In genomic region chr10:97536921-97537320, GRCm38 (mm10) we compare ENCODE assay signal across 13 mouse cellular contexts. TPM values are rescaled to one million over a fixed set of nuclear protein-coding genes. Genes with fewer than 3 reads are reported as not detected.
DNase-seq lines count a peak whose midpoint lies in the region; ATAC-seq and TF ChIP-seq lines count a peak whose summit lies in the region.
"Had no signal": no experiment of that assay in that cellular context is flagged by ENCODE, and none has a peak within 500 bp of the region (broad histone marks: within the 10 kb centered on the region; RNA-seq: fewer than 3 reads in every experiment).

No protein-coding gene starts in this region.

- TF ChIP-seq CTCF in kidney, postnatal 0 days (IDR thresholded peaks at IDR 0.05; ENCODE audit: low read depth): no peak

- peak; percentile 27 for DNase-seq in embryo, embryonic 10 days (ENCODE audit: low spot score)
- no peak for DNase-seq in embryo, embryonic 9.5 days (ENCODE audit: extremely low spot score)
- peak; percentile 10 for DNase-seq in kidney, postnatal 0 days (ENCODE audit: low spot score)
- DNase-seq in kidney, postnatal 10 days: no peak
- DNase-seq in heart, postnatal 10 days: peak; percentile 34 to 41
- DNase-seq in cerebellum, adult 18-20 months: no peak
- no peak for DNase-seq in layer of hippocampus, postnatal 25 days (ENCODE audit: extremely low spot score in 1 of 2, low spot score in 1 of 2)
- DNase-seq: cerebellum, adult 9-11 months had no signal

- H3K79me2 ChIP-seq in myocyte (ENCODE audit: control insufficient read depth, insufficient read depth): no peaks in the 10 kb centered on the region

- no peaks in the 10 kb centered on the region for H3K9me3 ChIP-seq in kidney, postnatal 0 days (replicated peaks; ENCODE audit: low read length)
- H3K9me3 ChIP-seq: forebrain, embryonic 10.5 days; hindbrain, embryonic 13.5 days; kidney, embryonic 15.5 days had no signal

- H3K27ac ChIP-seq in kidney, postnatal 0 days: no peak overlapping the region
- H3K27ac ChIP-seq: forebrain, embryonic 10.5 days; hindbrain, embryonic 13.5 days; kidney, embryonic 15.5 days had no signal

- no peaks in the 10 kb centered on the region for H3K36me3 ChIP-seq in kidney, postnatal 0 days (ENCODE audit: insufficient read depth, low read length)
- H3K36me3 ChIP-seq in myocyte (ENCODE audit: control insufficient read depth, insufficient read depth): no peaks in the 10 kb centered on the region
- H3K36me3 ChIP-seq: forebrain, embryonic 10.5 days; hindbrain, embryonic 13.5 days; kidney, embryonic 15.5 days had no signal

- no peaks in the 10 kb centered on the region for H3K27me3 ChIP-seq in kidney, postnatal 0 days (ENCODE audit: insufficient read depth, low read length)
- no peaks in the 10 kb centered on the region for H3K27me3 ChIP-seq in myocyte (ENCODE audit: control insufficient read depth, insufficient read depth, insufficient read length)
- H3K27me3 ChIP-seq: hindbrain, embryonic 13.5 days; kidney, embryonic 15.5 days; megakaryocyte, embryonic 14.5 days had no signal

- no peak overlapping the region for H3ac ChIP-seq in myocyte (ENCODE audit: control insufficient read depth, insufficient read length)

- no peak for ATAC-seq in kidney, postnatal 0 days (replicated peaks; ENCODE audit: low FRiP score, low read depth)

- intact Hi-C loops in heart, postnatal 10 days (cut with DNase I): no loop called here

- 41% methylated on average over 2 of the region's 2 CpGs for WGBS in kidney, postnatal 0 days

- H3K4me2 ChIP-seq in kidney, postnatal 0 days (ENCODE audit: low read length): no peak overlapping the region
- peak overlapping the region; percentile 57 for H3K4me2 ChIP-seq in myocyte (ENCODE audit: low read depth)
- H3K4me2 ChIP-seq: hindbrain, embryonic 13.5 days; kidney, embryonic 15.5 days had no signal

- no peak overlapping the region for H3K9ac ChIP-seq in kidney, postnatal 0 days (ENCODE audit: low read depth, low read length)
- H3K9ac ChIP-seq: hindbrain, embryonic 13.5 days; kidney, embryonic 15.5 days had no signal

- TF ChIP-seq POLR2A in myocyte (IDR thresholded peaks at IDR 0.05; ENCODE audit: insufficient read length, low read depth): no peak

- no peaks in the 10 kb centered on the region for H3K4me1 ChIP-seq in kidney, postnatal 0 days (replicated peaks; ENCODE audit: insufficient read depth, low read length)
- H3K4me1 ChIP-seq: forebrain, embryonic 10.5 days; hindbrain, embryonic 13.5 days; kidney, embryonic 15.5 days; megakaryocyte, embryonic 14.5 days had no signal

- H3K4me3 ChIP-seq in kidney, postnatal 0 days (replicated peaks; ENCODE audit: low read depth, low read length): no peak overlapping the region
- no peak overlapping the region for H3K4me3 ChIP-seq in myocyte
- H3K4me3 ChIP-seq: forebrain, embryonic 10.5 days; hindbrain, embryonic 13.5 days; kidney, embryonic 15.5 days; megakaryocyte, embryonic 14.5 days had no signal

TF ChIP-seq in myocyte, 11 proteins besides CTCF, POLR2A, EP300 and RAD21:
- TF ChIP-seq CEBPB (IDR thresholded peaks at IDR 0.05; ENCODE audit: insufficient read depth, poor library complexity, severe bottlenecking) (peak; percentile 85), E2F4 (IDR thresholded peaks at IDR 0.05; ENCODE audit: insufficient read depth) (no peak)

RNA-seq across cellular contexts. Expression of gene Lum, which starts 28.0 kb away (rescaled TPM):
- polyA plus RNA-seq in kidney, postnatal 0 days (2015; fragmentation: Nextera tagmentation; extraction: Ambion mirVana): 19.8 and 21.6 TPM in 2 replicates
- total RNA-seq in heart, postnatal 10 days (2021): 100 to 1,000 TPM; 137 to 148 TPM
- not detected for polyA plus RNA-seq in myocyte (2012; fragmentation: generic; extraction: Trizol)
- total RNA-seq in layer of hippocampus, postnatal 25 days (2021): 1 to 10 TPM; 2.0 to 2.9 TPM

RNA-seq across cellular contexts. Expression of gene Dcn, which starts 57.5 kb away (rescaled TPM):
- 186 and 199 TPM in 2 replicates for polyA plus RNA-seq in kidney, postnatal 0 days (2015; fragmentation: Nextera tagmentation; extraction: Ambion mirVana)
- 100 to 1,000 TPM; 496 to 539 TPM for total RNA-seq in heart, postnatal 10 days (2021)
- polyA plus RNA-seq in myocyte (2012; fragmentation: generic; extraction: Trizol): 13.8 TPM
- 10 to 100 TPM; 26.2 to 61.2 TPM for total RNA-seq in layer of hippocampus, postnatal 25 days (2021)

Comparison
In these comparisons a context has a peak if more than half of its experiments do, and no peak if none do; other contexts are left out.
1. DNase-seq: peak in embryo, embryonic 10 days (single experiment), kidney, postnatal 0 days (single experiment) and heart, postnatal 10 days (2 of 2); none in embryo, embryonic 9.5 days (single experiment), kidney, postnatal 10 days (single experiment), cerebellum, adult 18-20 months (0 of 2) and layer of hippocampus, postnatal 25 days (0 of 2).
2. RNA of gene Lum, which starts 28.0 kb away (total RNA-seq): 137 to 148 TPM in heart, postnatal 10 days; 2.0 to 2.9 TPM in layer of hippocampus, postnatal 25 days; every median in the first group is over 10 times any median in the second.
3. RNA of gene Dcn, which starts 57.5 kb away (total RNA-seq): 496 to 539 TPM in heart, postnatal 10 days; 26.2 to 61.2 TPM in layer of hippocampus, postnatal 25 days; every median in the first group is over 4 times any median in the second.